Mouse (Mus musculus) heart, postnatal 0 days (tissue): ENCODE results near the gene Zfhx3.

Experiments
- CTCF ChIP-seq: IDR thresholded peaks from 2 replicates; pipeline ENCODE4 v1.5.1; 2016; ENCODE audit warnings: antibody characterized with exemption, control low read depth, low read depth
- EP300 ChIP-seq: IDR thresholded peaks from 2 replicates; pipeline ENCODE4 v1.6.1; 2016; ENCODE audit warnings: antibody characterized with exemption, low read depth

- TF ChIP-seq CTCF (no peak), EP300 (no peak)
Measured at GRCm38 (mm10) chr8:108822841-108823266, 880.4 kb downstream of the Zfhx3 start.
